Mouse (Mus musculus) E14TG2a.4 (cell line): ENCODE results near the gene Nup93.

Experiments used
- H3K27me3 ChIP-seq: 2 replicates; pipeline ENCODE4 v1.6.1; 2014; ENCODE audit warnings: low read length, control low read depth; ENCODE audit not compliant: insufficient read depth
- H3K36me3 ChIP-seq: 2 replicates; pipeline ENCODE4 v1.6.1; 2014; ENCODE audit warnings: low read length, control low read depth; ENCODE audit not compliant: insufficient read depth
- H3K4me1 ChIP-seq: replicated peaks from 2 replicates; pipeline ENCODE4 v1.6.1; 2014; ENCODE audit warnings: low read depth, low read length, control low read depth
- H3K4me3 ChIP-seq: replicated peaks from 2 replicates; pipeline ENCODE4 v1.5.1; 2014; ENCODE audit warnings: mild to moderate bottlenecking, low read length
- H3K9me3 ChIP-seq: 2 replicates; pipeline ENCODE4 v1.6.1; 2014; ENCODE audit warnings: low read length, control low read depth
- CTCF ChIP-seq: conservative IDR thresholded peaks from 2 replicates; pipeline ENCODE4 v1.5.1; 2014; ENCODE audit warnings: low read length
- NANOG ChIP-seq: IDR thresholded peaks from 2 replicates; pipeline ENCODE4 v1.6.1; 2014; ENCODE audit warnings: borderline replicate concordance, low read length, mixed read lengths
- POU5F1 ChIP-seq: IDR thresholded peaks from 2 replicates; pipeline ENCODE4 v1.6.1; 2014; ENCODE audit warnings: low read length, borderline replicate concordance

Gene Nup93

DNA sequence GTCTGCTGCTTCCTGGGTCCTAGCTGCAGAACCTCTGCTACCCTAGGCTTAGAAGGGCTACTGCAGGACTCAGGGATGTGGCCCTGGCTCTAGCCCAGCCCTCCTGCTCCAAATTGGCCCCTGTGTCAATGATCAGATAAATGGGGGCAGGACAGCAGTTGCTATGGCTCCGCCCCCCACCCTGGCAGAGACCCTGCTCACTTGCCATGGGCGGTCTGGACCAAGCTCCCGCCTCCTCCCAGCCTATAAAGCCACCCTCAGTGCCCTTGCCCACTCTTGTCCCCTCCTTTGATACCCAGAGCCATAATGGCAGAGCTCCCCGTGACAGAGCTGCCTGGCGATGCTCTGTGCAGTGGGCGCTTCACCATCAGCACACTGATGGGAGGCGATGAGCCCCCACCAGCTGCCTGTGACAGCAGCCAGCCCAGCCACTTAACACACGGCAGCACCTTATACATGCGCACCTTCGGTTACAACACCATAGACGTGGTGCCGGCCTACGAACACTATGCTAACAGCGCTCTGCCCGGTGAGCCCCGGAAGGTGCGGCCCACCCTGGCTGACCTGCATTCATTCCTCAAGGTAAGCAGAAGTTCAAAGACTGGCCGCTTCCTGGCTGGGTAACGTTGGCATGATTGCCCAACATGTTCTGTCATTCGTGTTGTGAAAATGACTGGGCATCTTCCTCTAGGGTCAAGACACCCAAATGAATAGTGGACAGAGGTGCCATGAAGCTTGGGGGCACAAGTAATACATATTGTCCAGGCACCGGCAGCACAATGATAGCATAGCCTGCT, 114.8 kb downstream of the Nup93 start, which contains the start of gene Slc12a3:
Gene Slc12a3, plus strand, starts transcription at position 270 of the 797 bp plus-strand sequence.
- Histone ChIP-seq H3K9me3 (no peaks in the 10 kb centered on the region), H3K4me3 (peak within 1 kb of the TSS; percentile 61), H3K4me1 (peaks cover 23% of the 10 kb centered on the region), H3K27me3 (peaks cover 9% of the 10 kb centered on the region), H3K36me3 (no peaks in the 10 kb centered on the region)
- no peak for TF ChIP-seq NANOG
- no peak for TF ChIP-seq CTCF
- TF ChIP-seq POU5F1, result no peak

DNA sequence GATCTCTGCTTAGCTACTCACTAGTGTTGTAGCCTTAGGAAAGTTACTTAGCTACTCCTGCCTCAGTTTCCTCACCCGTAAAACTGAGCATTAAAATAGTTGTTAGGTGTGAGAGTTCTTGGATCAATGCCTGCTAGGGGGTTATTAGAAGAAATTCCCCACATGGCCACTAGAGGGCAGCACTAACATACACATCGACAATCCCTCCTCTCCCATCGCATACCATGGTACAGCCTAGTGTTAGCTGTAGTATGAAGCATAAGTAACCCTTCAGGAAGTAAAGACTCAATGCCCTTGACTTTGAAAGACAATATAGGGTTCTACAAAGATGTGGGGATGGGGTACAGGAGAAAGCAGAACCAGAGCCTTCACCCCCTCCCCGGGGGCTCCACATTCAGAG, 116.4 kb downstream of the Nup93 start:
- no peak overlapping the region for H3K4me3 ChIP-seq
- H3K4me1 ChIP-seq, result peaks cover 10% of the 10 kb centered on the region; the same call in 1 of the 2 replicates
- H3K27me3 ChIP-seq, result peaks cover 9% of the 10 kb centered on the region
- H3K9me3 ChIP-seq, result no peaks in the 10 kb centered on the region
- TF ChIP-seq POU5F1, result no peak
- TF ChIP-seq CTCF, result peak; percentile 88
- H3K36me3 ChIP-seq, result no peaks in the 10 kb centered on the region

DNA sequence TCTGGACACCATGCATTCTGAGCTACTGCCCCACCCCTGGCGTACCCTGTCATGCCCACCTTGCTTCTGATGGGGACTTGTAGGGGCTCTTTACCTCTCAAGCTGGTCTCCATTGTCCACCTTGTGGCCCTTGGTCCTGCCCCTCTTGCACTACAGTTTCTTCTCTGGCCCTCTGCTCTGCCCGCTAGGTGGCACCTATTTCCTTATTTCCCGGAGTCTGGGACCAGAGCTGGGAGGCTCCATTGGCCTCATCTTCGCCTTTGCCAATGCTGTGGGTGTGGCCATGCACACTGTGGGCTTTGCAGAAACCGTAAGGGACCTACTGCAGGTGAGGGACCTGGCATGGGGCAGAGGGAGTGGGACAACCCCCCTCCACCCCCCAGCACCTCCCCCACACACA, 119.0 kb downstream of the Nup93 start:
- no peak overlapping the region for H3K4me3 ChIP-seq

DNA sequence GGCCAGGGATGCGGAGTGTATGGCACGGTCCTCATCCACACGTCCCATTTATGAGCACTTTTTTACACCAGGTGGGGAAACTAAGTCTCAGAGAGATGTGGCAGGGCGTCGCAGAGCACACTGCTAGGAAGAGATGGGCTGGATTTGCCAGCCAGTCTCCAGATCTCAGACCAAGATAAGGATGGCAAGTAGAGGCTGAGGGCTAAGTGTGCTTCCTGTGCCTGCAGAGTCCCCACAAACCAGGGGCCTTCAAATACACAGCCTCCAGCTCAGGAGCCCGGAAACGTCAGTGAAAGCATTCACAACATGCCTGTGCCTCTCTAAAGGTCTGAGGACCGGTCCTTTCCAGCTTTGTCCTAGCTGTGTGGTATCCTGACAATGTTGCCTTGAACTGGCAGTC, 123.2 kb downstream of the Nup93 start:
- H3K9me3 ChIP-seq, result no peaks in the 10 kb centered on the region
- H3K4me3 ChIP-seq, result no peak overlapping the region
- no peaks in the 10 kb centered on the region for H3K36me3 ChIP-seq
- TF ChIP-seq CTCF (no peak), POU5F1 (no peak), NANOG (no peak)
- no peaks in the 10 kb centered on the region for H3K27me3 ChIP-seq
- H3K4me1 ChIP-seq, result peaks cover 10% of the 10 kb centered on the region

More for the DNA sequence above, 119.0 kb downstream of the Nup93 start:
- TF ChIP-seq CTCF, result no peak
- no peak for TF ChIP-seq NANOG
- no peak for TF ChIP-seq POU5F1
- H3K36me3 ChIP-seq, result no peaks in the 10 kb centered on the region
- peaks cover 10% of the 10 kb centered on the region; the same call in 1 of the 2 replicates for H3K4me1 ChIP-seq
- H3K9me3 ChIP-seq, result no peaks in the 10 kb centered on the region
- H3K27me3 ChIP-seq, result peaks cover 9% of the 10 kb centered on the region

DNA sequence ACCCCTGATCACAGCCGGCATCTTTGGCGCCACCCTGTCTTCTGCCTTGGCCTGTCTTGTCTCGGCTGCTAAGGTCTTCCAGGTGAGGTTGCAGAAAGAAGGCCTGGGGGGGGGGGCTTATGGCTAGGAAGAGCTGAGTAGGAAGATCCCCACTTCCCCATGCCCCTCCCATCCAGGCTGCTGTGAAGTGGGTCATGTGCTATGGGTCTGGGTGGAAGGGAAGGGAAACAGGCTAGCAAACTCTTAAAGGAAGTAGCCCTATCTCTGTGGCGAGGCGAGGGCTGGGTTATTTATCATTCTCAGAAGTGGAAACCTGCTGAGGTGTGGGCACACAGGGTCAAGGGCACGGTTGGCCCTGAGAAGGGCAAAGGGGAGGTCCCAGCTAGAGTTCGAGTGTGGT, 126.4 kb downstream of the Nup93 start:
- H3K36me3 ChIP-seq, result no peaks in the 10 kb centered on the region
- no peak for TF ChIP-seq NANOG
- TF ChIP-seq CTCF, result no peak
- TF ChIP-seq POU5F1, result no peak
- H3K4me3 ChIP-seq, result no peak overlapping the region
- H3K4me1 ChIP-seq, result peaks cover 15% of the 10 kb centered on the region
- H3K9me3 ChIP-seq, result no peaks in the 10 kb centered on the region
- H3K27me3 ChIP-seq, result no peaks in the 10 kb centered on the region

DNA sequence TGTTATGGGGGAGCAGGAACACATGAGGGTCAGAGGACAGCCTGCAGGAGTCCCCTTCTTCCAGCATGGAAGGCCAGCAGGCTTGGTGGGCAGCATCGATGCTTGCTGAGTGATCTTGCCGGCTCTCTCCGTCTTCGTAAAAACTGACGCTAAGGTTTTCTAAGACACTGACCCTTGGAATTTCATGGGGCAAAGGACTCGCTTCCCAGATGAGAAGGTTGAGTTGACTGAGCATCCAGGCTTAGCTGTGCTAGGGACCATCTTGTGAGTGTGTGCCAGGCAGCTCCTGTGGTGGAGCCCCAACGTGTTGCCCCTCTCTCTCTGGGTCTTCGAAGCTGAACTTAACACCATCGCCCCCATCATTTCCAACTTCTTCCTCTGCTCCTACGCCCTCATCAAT, 128.3 kb downstream of the Nup93 start:
- Histone ChIP-seq H3K4me3 (no peak overlapping the region), H3K27me3 (no peaks in the 10 kb centered on the region), H3K4me1 (peaks cover 15% of the 10 kb centered on the region), H3K36me3 (no peaks in the 10 kb centered on the region), H3K9me3 (no peaks in the 10 kb centered on the region)
- TF ChIP-seq NANOG, result no peak
- no peak for TF ChIP-seq CTCF
- TF ChIP-seq POU5F1, result no peak

DNA sequence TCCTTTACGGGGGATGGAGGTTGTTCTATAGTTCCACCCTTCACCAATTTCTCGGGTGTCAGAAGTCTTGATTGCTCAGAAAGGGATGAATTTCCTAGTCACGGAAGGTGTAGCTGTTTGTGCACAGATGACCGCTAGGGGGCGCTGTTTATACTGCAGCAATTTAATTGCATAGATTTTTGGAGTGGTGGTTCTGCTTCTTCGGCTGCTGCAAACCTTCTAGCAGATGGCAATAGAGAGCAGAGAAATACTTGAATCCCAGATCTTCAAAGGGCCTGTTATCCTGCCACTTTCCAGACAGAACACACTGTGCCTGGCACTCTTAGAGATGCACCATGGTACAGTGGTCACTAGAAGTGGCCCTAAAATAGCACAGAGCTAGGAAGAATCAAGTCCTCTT, 128.9 kb downstream of the Nup93 start:
- peaks cover 15% of the 10 kb centered on the region for H3K4me1 ChIP-seq
- H3K27me3 ChIP-seq, result no peaks in the 10 kb centered on the region
- no peak overlapping the region for H3K4me3 ChIP-seq
- H3K9me3 ChIP-seq, result no peaks in the 10 kb centered on the region
- TF ChIP-seq POU5F1 (no peak), CTCF (peak; percentile 90)
- no peaks in the 10 kb centered on the region for H3K36me3 ChIP-seq

DNA sequence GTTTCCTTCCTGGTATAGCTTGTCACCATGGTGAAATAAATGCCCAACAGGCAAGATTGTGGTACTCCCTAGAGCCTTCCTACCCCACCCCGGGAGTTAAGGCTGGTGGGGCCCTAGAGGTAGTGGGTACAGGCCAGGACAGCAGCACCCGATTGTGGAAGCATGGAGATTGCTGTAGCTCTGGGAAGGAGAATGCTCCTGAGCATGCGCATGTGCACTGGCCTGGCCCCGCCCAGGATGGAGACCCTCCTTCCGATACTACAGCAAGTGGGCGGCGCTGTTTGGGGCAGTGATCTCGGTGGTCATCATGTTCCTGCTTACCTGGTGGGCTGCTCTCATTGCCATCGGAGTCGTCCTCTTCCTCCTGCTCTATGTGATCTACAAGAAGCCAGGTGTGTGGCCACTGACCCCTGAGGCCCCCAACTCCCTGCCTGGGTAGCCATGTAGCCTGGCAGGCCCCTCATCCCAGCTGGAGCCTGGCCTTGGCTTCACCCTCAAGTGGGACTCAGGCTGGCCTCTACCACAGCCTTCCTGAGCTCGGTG, 129.5 kb downstream of the Nup93 start:
- no peaks in the 10 kb centered on the region for H3K27me3 ChIP-seq
- TF ChIP-seq NANOG (no peak), POU5F1 (no peak), CTCF (no peak)
- H3K36me3 ChIP-seq, result no peaks in the 10 kb centered on the region
- no peak overlapping the region for H3K4me3 ChIP-seq
- H3K4me1 ChIP-seq, result peaks cover 15% of the 10 kb centered on the region
- H3K9me3 ChIP-seq, result no peaks in the 10 kb centered on the region
